Mouse (Mus musculus): Measurements from ENCODE around the gene Hspb1. TPM values are rescaled to one million over a fixed set of nuclear protein-coding genes. Genes with fewer than 3 reads are reported as not detected.

Hspb1 gene
- polyA plus RNA-seq, 1 experiment, result 71.0 TPM

- Histone ChIP-seq H3K4me3 (replicated peaks; ENCODE audit: control insufficient read depth, low read depth, low read length) (no peak overlapping the region), H3K4me1 (ENCODE audit: control insufficient read depth, insufficient read depth, low read length) (no peaks in the 10 kb centered on the region; the same call in none of the 2 replicates), H3K27ac (ENCODE audit: control insufficient read depth, insufficient read depth, low read depth, low read length, poor library complexity) (no peak overlapping the region)
- no peak for TF ChIP-seq CTCF (IDR thresholded peaks at IDR 0.05; ENCODE audit: control insufficient read depth, insufficient read depth, low read length)
- TF ChIP-seq POLR2A (IDR thresholded peaks at IDR 0.05; ENCODE audit: borderline replicate concordance, control insufficient read depth, low read depth, low read length), result no peak
- 83% methylated on average over 5 of the region's 5 CpGs for WGBS
Observed at GRCm38 (mm10) chr5:135918059-135918437, 30.3 kb downstream of the Hspb1 start.

- Histone ChIP-seq H3K4me3 (replicated peaks; ENCODE audit: control insufficient read depth, low read depth, low read length) (no peak overlapping the region), H3K4me1 (ENCODE audit: control insufficient read depth, insufficient read depth, low read length) (no peaks in the 10 kb centered on the region; the same call in none of the 2 replicates), H3K27ac (ENCODE audit: control insufficient read depth, insufficient read depth, low read depth, low read length, poor library complexity) (no peak overlapping the region)
- TF ChIP-seq POLR2A (IDR thresholded peaks at IDR 0.05; ENCODE audit: borderline replicate concordance, control insufficient read depth, low read depth, low read length) (no peak), CTCF (IDR thresholded peaks at IDR 0.05; ENCODE audit: control insufficient read depth, insufficient read depth, low read length) (no peak)
- WGBS, result 92% methylated on average over 5 of the region's 5 CpGs
Observed at GRCm38 (mm10) chr5:135918593-135918992, 30.9 kb downstream of the Hspb1 start.

GRCm38 (mm10) chr5:135919902-135920301, 32.2 kb downstream of the Hspb1 start:
- TF ChIP-seq POLR2A (IDR thresholded peaks at IDR 0.05; ENCODE audit: borderline replicate concordance, control insufficient read depth, low read depth, low read length) (no peak), CTCF (IDR thresholded peaks at IDR 0.05; ENCODE audit: control insufficient read depth, insufficient read depth, low read length) (no peak)
- no peak overlapping the region for H3K4me3 ChIP-seq (replicated peaks; ENCODE audit: control insufficient read depth, low read depth, low read length)
- H3K27ac ChIP-seq (ENCODE audit: control insufficient read depth, insufficient read depth, low read depth, low read length, poor library complexity), result no peak overlapping the region
- no peaks in the 10 kb centered on the region; the same call in none of the 2 replicates for H3K4me1 ChIP-seq (ENCODE audit: control insufficient read depth, insufficient read depth, low read length)
- 76% methylated on average over 3 of the region's 3 CpGs for WGBS

- Histone ChIP-seq H3K27ac (ENCODE audit: control insufficient read depth, insufficient read depth, low read depth, low read length, poor library complexity) (no peak overlapping the region), H3K4me3 (replicated peaks; ENCODE audit: control insufficient read depth, low read depth, low read length) (no peak overlapping the region), H3K4me1 (ENCODE audit: control insufficient read depth, insufficient read depth, low read length) (no peaks in the 10 kb centered on the region)
- TF ChIP-seq CTCF (IDR thresholded peaks at IDR 0.05; ENCODE audit: control insufficient read depth, insufficient read depth, low read length) (no peak), POLR2A (IDR thresholded peaks at IDR 0.05; ENCODE audit: borderline replicate concordance, control insufficient read depth, low read depth, low read length) (no peak)
- 93% methylated on average over 7 of the region's 7 CpGs for WGBS
Observed at GRCm38 (mm10) chr5:135923901-135924300, 36.2 kb downstream of the Hspb1 start.

GRCm38 (mm10) chr5:135929685-135930424, 42.1 kb downstream of the Hspb1 start:
- no peak overlapping the region for H3K27ac ChIP-seq (ENCODE audit: control insufficient read depth, insufficient read depth, low read depth, low read length, poor library complexity)
- H3K4me1 ChIP-seq (ENCODE audit: control insufficient read depth, insufficient read depth, low read length), result peaks cover 1% of the 10 kb centered on the region; the same call in 1 of the 2 replicates
- no peak for TF ChIP-seq CTCF (IDR thresholded peaks at IDR 0.05; ENCODE audit: control insufficient read depth, insufficient read depth, low read length)
- TF ChIP-seq POLR2A (IDR thresholded peaks at IDR 0.05; ENCODE audit: borderline replicate concordance, control insufficient read depth, low read depth, low read length), result no peak
- H3K4me3 ChIP-seq (replicated peaks; ENCODE audit: control insufficient read depth, low read depth, low read length), result no peak overlapping the region
- WGBS, result 86% methylated on average over 6 of the region's 6 CpGs

- Histone ChIP-seq H3K27ac (ENCODE audit: control insufficient read depth, insufficient read depth, low read depth, low read length, poor library complexity) (no peak overlapping the region), H3K4me3 (replicated peaks; ENCODE audit: control insufficient read depth, low read depth, low read length) (no peak overlapping the region), H3K4me1 (ENCODE audit: control insufficient read depth, insufficient read depth, low read length) (peaks cover 5% of the 10 kb centered on the region; the same call in 1 of the 2 replicates)
- WGBS, result 83% methylated on average over 9 of the region's 9 CpGs
- TF ChIP-seq CTCF (IDR thresholded peaks at IDR 0.05; ENCODE audit: control insufficient read depth, insufficient read depth, low read length), result no peak
- no peak for TF ChIP-seq POLR2A (IDR thresholded peaks at IDR 0.05; ENCODE audit: borderline replicate concordance, control insufficient read depth, low read depth, low read length)
Observed at GRCm38 (mm10) chr5:135931526-135931925, 43.8 kb downstream of the Hspb1 start.

GRCm38 (mm10) chr5:135932359-135932758, 44.6 kb downstream of the Hspb1 start:
- no peak overlapping the region for H3K27ac ChIP-seq (ENCODE audit: control insufficient read depth, insufficient read depth, low read depth, low read length, poor library complexity)
- H3K4me1 ChIP-seq (ENCODE audit: control insufficient read depth, insufficient read depth, low read length), result peaks cover 5% of the 10 kb centered on the region; the same call in 1 of the 2 replicates
- 62% methylated on average over 2 of the region's 2 CpGs for WGBS
- no peak for TF ChIP-seq POLR2A (IDR thresholded peaks at IDR 0.05; ENCODE audit: borderline replicate concordance, control insufficient read depth, low read depth, low read length)
- no peak for TF ChIP-seq CTCF (IDR thresholded peaks at IDR 0.05; ENCODE audit: control insufficient read depth, insufficient read depth, low read length)
- no peak overlapping the region for H3K4me3 ChIP-seq (replicated peaks; ENCODE audit: control insufficient read depth, low read depth, low read length)

GRCm38 (mm10) chr5:135933222-135933899, 45.6 kb downstream of the Hspb1 start:
- TF ChIP-seq CTCF (IDR thresholded peaks at IDR 0.05; ENCODE audit: control insufficient read depth, insufficient read depth, low read length) (no peak), POLR2A (IDR thresholded peaks at IDR 0.05; ENCODE audit: borderline replicate concordance, control insufficient read depth, low read depth, low read length) (no peak)
- WGBS, result 5% methylated on average over 12 of the region's 12 CpGs
- H3K4me1 ChIP-seq (ENCODE audit: control insufficient read depth, insufficient read depth, low read length), result peaks cover 5% of the 10 kb centered on the region; the same call in 1 of the 2 replicates
- peak overlapping the region; percentile 100 for H3K4me3 ChIP-seq (replicated peaks; ENCODE audit: control insufficient read depth, low read depth, low read length)
- H3K27ac ChIP-seq (ENCODE audit: control insufficient read depth, insufficient read depth, low read depth, low read length, poor library complexity), result no peak overlapping the region
